Mouse (Mus musculus) CD4-positive naive resting alpha-beta T cell, adult 57 days (primary cell): Measurements from ENCODE around the gene Efr3b. TPM values are rescaled to one million over a fixed set of nuclear protein-coding genes. Genes with fewer than 3 reads are reported as not detected.

ENCODE experiments used
- total RNA-seq: library from RNA; stranded (reverse); gene quantifications from one replicate; pipeline ENCODE4 v1.2.4, GENCODE M21; 2023

Efr3b gene
- total RNA-seq = 1.8 TPM

GRCm38 (mm10) chr12:4038061-4039041, at the start of gene Efr3b:
TSS of gene Efr3b (minus strand) at chr12:4038915.

GRCm38 (mm10) chr12:4082132-4083001, 43.7 kb upstream of the Efr3b start, which contains the start of gene Dnajc27:
TSS of gene Dnajc27 (plus strand) at chr12:4082583.

GRCm38 (mm10) chr12:3954651-3955050, 84.1 kb downstream of the Efr3b start, which contains the start of gene Pomc:
TSS of gene Pomc (plus strand) at chr12:3954951.

Other genes with a start within 250 kb of the Efr3b start
- 91.6 TPM for gene Dnmt3a, start 232.9 kb downstream of the Efr3b start, total RNA-seq
- 1.2 TPM for gene Pomc, start 84.0 kb downstream of the Efr3b start, total RNA-seq
- 12.0 TPM for gene Dnajc27, start 43.7 kb upstream of the Efr3b start, total RNA-seq
- 34.2 TPM for gene Adcy3, start 94.2 kb upstream of the Efr3b start, total RNA-seq
- gene Ptrhd1, start 195.1 kb upstream of the Efr3b start, total RNA-seq = 5.6 TPM
- gene Cenpo, start 195.4 kb upstream of the Efr3b start, total RNA-seq = 26.3 TPM